Mouse (Mus musculus) left cerebral cortex, postnatal 10 days (tissue): ENCODE results near the gene Slc24a3. TPM values are rescaled to one million over a fixed set of nuclear protein-coding genes. Genes with fewer than 3 reads are reported as not detected.

Experiments
- DNase-seq, 2 experiments: peaks; one replicate each; pipeline ENCODE4 v3.0.0; 2021 to 2022; ENCODE audit warnings: low spot score in 2 of 2, mixed read lengths in 1 of 2; ENCODE audit errors: extremely low spot score in 1 of 2
- intact Hi-C: fragments of 180-260 bp; cut with DNase I; formaldehyde crosslinking; loops from one replicate; pipeline ENCODE4 v1.15.1; 2025
- total RNA-seq, 2 experiments: library from RNA; stranded (reverse); gene quantifications; 2 replicates each; pipeline ENCODE4 v1.2.3; 2021

Slc24a3 gene
- total RNA-seq = 100 to 1,000 TPM; 147 to 153 TPM

GRCm38 (mm10) chr2:145167664-145168360 is at the start of gene Slc24a3:
Gene Slc24a3 (plus strand): TSS chr2:145167754.
- peak; percentile 82 to 92 for DNase-seq
- intact Hi-C loops = loop anchor here (5.0 kb wide), 1 partner anchor 124 kb away; no protein-coding TSS in a partner anchor

GRCm38 (mm10) chr2:145117762-145118161 is 49.8 kb upstream of the Slc24a3 start:
- no peak for DNase-seq

DNA sequence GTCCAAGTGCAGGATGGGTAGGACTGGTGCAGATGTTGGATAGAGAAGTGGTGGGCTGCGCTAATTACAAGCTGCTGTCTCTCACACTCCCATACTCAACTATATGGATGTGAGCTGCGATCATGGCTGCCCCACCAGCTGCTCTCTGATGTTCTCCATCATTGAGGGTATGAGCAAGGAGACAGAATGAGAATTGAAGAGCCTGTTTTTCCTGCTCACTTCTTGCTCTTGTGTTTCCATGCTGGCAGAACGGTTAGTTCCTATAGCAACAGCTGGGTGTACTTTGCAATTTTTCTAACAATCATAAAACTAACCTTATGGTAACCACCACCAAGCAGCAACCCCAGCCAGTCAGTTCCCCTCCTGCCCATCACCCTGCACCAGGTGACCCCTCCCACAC is 39.8 kb upstream of the Slc24a3 start:
- intact Hi-C loops = no loop called here
- no peak for DNase-seq

More at GRCm38 (mm10) chr2:145117762-145118161, 49.8 kb upstream of the Slc24a3 start:
- intact Hi-C loops = no loop called here

GRCm38 (mm10) chr2:145136625-145137291 is 30.8 kb upstream of the Slc24a3 start:
- intact Hi-C loops = no loop called here
- DNase-seq = no peak

GRCm38 (mm10) chr2:145150407-145150806 is 17.1 kb upstream of the Slc24a3 start:
- intact Hi-C loops = no loop called here
- DNase-seq = no peak

GRCm38 (mm10) chr2:145150821-145151220 is 16.7 kb upstream of the Slc24a3 start:
- DNase-seq = no peak
- intact Hi-C loops = no loop called here

GRCm38 (mm10) chr2:145152281-145152680 is 15.3 kb upstream of the Slc24a3 start:
- no peak for DNase-seq
- intact Hi-C loops = no loop called here

- no peak for DNase-seq
- intact Hi-C loops = no loop called here
These were observed 8.6 kb upstream of the Slc24a3 start for GRCm38 (mm10) chr2:145158972-145159371.

DNA sequence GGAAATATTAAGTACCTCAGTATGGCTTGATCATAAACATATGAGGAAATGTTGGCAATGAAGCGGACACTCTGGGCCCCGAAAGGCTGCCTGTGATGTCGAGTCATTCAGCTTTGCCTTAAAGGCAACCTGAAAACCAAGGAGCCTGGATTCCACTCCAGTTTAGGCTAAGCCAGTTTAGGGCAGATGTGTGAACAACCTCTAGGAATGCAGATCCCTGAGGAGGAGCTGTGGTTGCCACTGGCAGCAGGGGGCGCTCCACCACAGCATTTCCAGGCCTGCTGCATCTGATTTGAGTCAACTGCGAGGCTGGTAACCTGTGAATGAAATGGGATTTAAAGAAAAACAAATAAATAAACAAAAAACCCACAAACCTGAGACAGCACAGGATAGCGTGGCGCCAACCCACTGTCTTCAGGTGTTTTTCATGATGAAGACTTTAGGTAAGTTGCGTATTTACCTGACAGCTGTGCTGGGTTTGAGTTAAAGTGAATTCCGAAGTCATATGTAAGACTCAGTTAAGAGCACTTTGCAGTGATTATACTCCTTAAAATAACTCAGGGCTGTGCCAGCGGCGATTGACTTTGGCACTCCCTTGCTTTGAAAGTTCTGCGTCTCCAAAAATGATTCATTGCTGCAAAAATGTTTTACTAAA is 6.4 kb upstream of the Slc24a3 start:
- peak; percentile 73 to 84 for DNase-seq
- intact Hi-C loops = loop anchor here (2.0 kb wide), 1 partner anchor 428 kb away; no protein-coding TSS in a partner anchor

DNA sequence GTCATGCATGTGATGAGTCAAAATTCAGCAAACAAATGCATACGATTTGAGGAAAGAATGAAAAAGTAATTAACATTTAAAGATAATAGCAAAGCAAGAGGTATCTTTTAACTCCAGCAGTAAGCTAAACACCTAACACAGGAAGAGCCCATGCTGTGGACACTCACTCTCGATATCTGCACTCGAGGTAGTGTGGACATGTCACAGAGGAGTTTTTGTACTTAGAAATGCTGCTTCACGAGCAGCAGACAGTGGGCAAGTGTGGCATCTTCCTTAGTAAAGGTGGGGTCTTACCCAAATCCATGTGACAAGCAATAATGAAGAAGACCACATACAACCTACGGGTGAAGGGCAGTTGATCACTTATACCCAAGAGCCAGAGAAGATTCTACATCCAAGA is 3.5 kb upstream of the Slc24a3 start:
- intact Hi-C loops = no loop called here
- DNase-seq = no peak

GRCm38 (mm10) chr2:145164562-145164961 is 3.0 kb upstream of the Slc24a3 start:
- intact Hi-C loops = no loop called here
- no peak for DNase-seq

GRCm38 (mm10) chr2:145165076-145165475 is 2.5 kb upstream of the Slc24a3 start:
- intact Hi-C loops = loop anchor here (5.0 kb wide), 1 partner anchor 127 kb away; no protein-coding TSS in a partner anchor
- DNase-seq = no peak

GRCm38 (mm10) chr2:145165854-145166253 is 1.7 kb upstream of the Slc24a3 start:
- intact Hi-C loops = loop anchor here (5.0 kb wide), 1 partner anchor 126 kb away; no protein-coding TSS in a partner anchor
- DNase-seq = no peak

GRCm38 (mm10) chr2:145167051-145167663 is 397 bp upstream of the Slc24a3 start:
- peak; percentile 58 to 81 for DNase-seq
- intact Hi-C loops = loop anchor here (5.0 kb wide), 1 partner anchor 125 kb away; no protein-coding TSS in a partner anchor

- peak in 1 of 2 experiments; percentile 32 for DNase-seq
- intact Hi-C loops = loop anchor here (5.0 kb wide), 1 partner anchor 124 kb away; no protein-coding TSS in a partner anchor
These were observed 934 bp downstream of the Slc24a3 start for GRCm38 (mm10) chr2:145168405-145168971.

GRCm38 (mm10) chr2:145172978-145173655 is 5.6 kb downstream of the Slc24a3 start:
- intact Hi-C loops = no loop called here
- peak in 1 of 2 experiments; percentile 32 for DNase-seq

DNA sequence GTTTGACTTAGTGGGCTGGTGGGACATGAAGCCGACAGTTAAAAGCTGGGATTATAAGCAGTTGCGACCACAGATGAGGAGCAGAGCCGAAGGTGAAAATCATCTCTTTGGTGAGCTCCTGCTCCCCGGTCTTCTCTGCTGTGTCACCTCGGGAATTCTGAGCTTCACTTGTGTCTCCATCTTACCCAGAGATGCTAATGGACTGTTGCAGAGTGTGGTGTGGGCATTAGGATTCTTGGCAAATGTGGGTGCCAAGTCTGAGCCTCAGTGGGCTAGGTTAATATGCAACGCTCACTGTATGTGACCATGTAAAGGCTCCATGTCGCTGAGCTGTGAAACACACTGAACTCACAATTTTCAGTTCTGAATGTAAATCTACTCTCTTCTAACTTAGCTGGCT is 7.5 kb downstream of the Slc24a3 start:
- DNase-seq = no peak
- intact Hi-C loops = no loop called here

DNA sequence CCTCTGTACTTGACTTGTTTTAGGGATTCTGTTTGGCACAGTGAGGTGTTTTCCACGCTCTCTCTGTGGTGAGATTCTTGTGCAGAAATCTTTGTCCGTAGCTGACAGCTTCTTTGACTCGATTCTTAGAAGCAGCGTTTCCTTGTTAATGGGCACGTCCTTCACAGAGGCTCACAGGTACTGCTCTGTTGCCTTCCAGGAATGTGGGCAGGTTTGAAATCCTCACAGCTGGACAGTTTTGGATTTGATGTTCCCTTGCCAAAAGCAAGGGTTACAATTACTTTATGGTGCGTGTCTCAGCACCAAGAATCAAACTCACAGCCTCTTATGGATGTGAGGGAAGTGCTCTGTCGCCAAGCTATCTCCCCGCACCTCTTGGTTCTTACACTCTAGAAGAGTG is 14.9 kb downstream of the Slc24a3 start:
- DNase-seq = no peak
- intact Hi-C loops = no loop called here
